Mouse (Mus musculus) olfactory bulb, adult 2 months (tissue): Measurements from ENCODE around the gene B4galnt1.

Source experiments
- CTCF ChIP-seq: fragments of 200-500 bp; IDR thresholded peaks from 2 replicates; pipeline ENCODE4 v1.5.1; 2012; ENCODE audit warnings: low read depth, mild to moderate bottlenecking, low read length, moderate library complexity; ENCODE audit not compliant: insufficient read depth
- POLR2A ChIP-seq: fragments of 200-500 bp; IDR thresholded peaks from 2 replicates; pipeline ENCODE4 v1.6.1; 2012; ENCODE audit warnings: mild to moderate bottlenecking, low read depth, low read length, moderate library complexity; ENCODE audit not compliant: insufficient read depth

GRCm38 (mm10) chr10:127129431-127129830, 35.6 kb upstream of the B4galnt1 start:
- TF ChIP-seq POLR2A (no peak), CTCF (no peak)
